Mouse (Mus musculus) embryonic stem cell, embryonic (primary cell): ENCODE results near the gene Prdx2.

Experiments
- CTCF ChIA-PET, 4 experiments: fragments of 300-600 bp in 2 of 4; fragments of 350-600 bp in 2 of 4; sonication (Branson Sonifier 250); formaldehyde crosslinking; loops; one replicate each; lab custom pipeline; 2022; ENCODE audit warnings: inconsistent platforms in 2 of 4; lab: Charles Lee
- POLR2A ChIA-PET, 4 experiments: fragments of 300-600 bp in 2 of 4; fragments of 350-600 bp in 2 of 4; sonication (Branson Sonifier 250); formaldehyde crosslinking; loops; one replicate each; lab custom pipeline; 2022; ENCODE audit warnings: antibody characterized with exemption in 4 of 4, inconsistent platforms in 1 of 4; lab: Charles Lee

Prdx2 gene

GRCm38 (mm10) chr8:84990349-84990748, 21.0 kb downstream of the Prdx2 start, which contains the start of gene Hook2:
Gene Hook2 (plus strand): TSS chr8:84990603.
- ChIA-PET POLR2A (interaction anchor here (0.6 to 27.3 kb wide), 59 partner anchors 8 to 482 kb away, joined by 3 to 992 read pairs (median 5); partner anchors contain the start of genes Asna1 (in 3 of the 4), Junb (in 3 of the 4), Rnaseh2a (in 3 of the 4) and Tnpo2 (in 3 of the 4)), CTCF (interaction anchor here (0.5 to 6.5 kb wide), 31 partner anchors 8 to 411 kb away, joined by 3 to 250 read pairs (median 6); partner anchors contain the start of genes Junb (in 2 of the 4), Asna1 (in 1 of the 4), Dhps (in 1 of the 4) and Tnpo2 (in 1 of the 4))

- POLR2A ChIA-PET = interaction anchor here (0.6 to 27.3 kb wide), 38 partner anchors 11 to 376 kb away, joined by 3 to 992 read pairs (median 5); partner anchors contain the start of genes Junb (in 3 of the 4), Tnpo2 (in 3 of the 4), Asna1 (in 2 of the 4) and Dhps (in 2 of the 4)
- CTCF ChIA-PET = interaction anchor here (0.6 to 6.5 kb wide), 15 partner anchors 14 to 280 kb away, joined by 3 to 250 read pairs (median 4); partner anchors contain the start of genes Junb (in 2 of the 4), Mast1 (in 1 of the 4) and Tnpo2 (in 1 of the 4)
These were observed 21.4 kb downstream of the Prdx2 start for GRCm38 (mm10) chr8:84990836-84991235.

GRCm38 (mm10) chr8:84994375-84994774, 25.0 kb downstream of the Prdx2 start:
- ChIA-PET POLR2A (interaction anchor here in 3 of 4 experiments (0.6 to 27.3 kb wide), 16 partner anchors 9 to 276 kb away, joined by 3 to 992 read pairs (median 6); partner anchors contain the start of genes Gm49661 (in 2 of the 3), Junb (in 2 of the 3), Prdx2 (in 2 of the 3) and Rnaseh2a (in 2 of the 3)), CTCF (interaction anchor here in 3 of 4 experiments (0.9 to 6.5 kb wide), 3 partner anchors 19 kb away, joined by 3 to 81 read pairs (median 74); partner anchors contain the start of gene Junb (in 1 of the 3))

GRCm38 (mm10) chr8:84995680-84996079, 26.3 kb downstream of the Prdx2 start:
- POLR2A ChIA-PET = interaction anchor here in 3 of 4 experiments (0.6 to 27.3 kb wide), 32 partner anchors 11 to 477 kb away, joined by 3 to 992 read pairs (median 4); partner anchors contain the start of genes Dhps (in 3 of the 3), Junb (in 3 of the 3), Asna1 (in 2 of the 3) and Gm49661 (in 2 of the 3)
- CTCF ChIA-PET = interaction anchor here (0.7 to 6.5 kb wide), 14 partner anchors 12 to 724 kb away, joined by 3 to 81 read pairs (median 5); partner anchors contain the start of genes Farsa (in 1 of the 4), Gm49661 (in 1 of the 4), Junb (in 1 of the 4) and Prdx2 (in 1 of the 4)

GRCm38 (mm10) chr8:84996978-84997377, 27.6 kb downstream of the Prdx2 start:
- ChIA-PET CTCF (interaction anchor here (0.6 to 6.5 kb wide), 33 partner anchors 9 to 105 kb away, joined by 3 to 81 read pairs (median 4); partner anchors contain the start of genes Junb (in 2 of the 4), Man2b1 (in 1 of the 4) and Tnpo2 (in 1 of the 4)), POLR2A (interaction anchor here (0.6 to 27.3 kb wide), 37 partner anchors 7 to 196 kb away, joined by 3 to 992 read pairs (median 8); partner anchors contain the start of genes Dhps (in 3 of the 4), Junb (in 3 of the 4), Asna1 (in 2 of the 4) and Gm49661 (in 2 of the 4))

- POLR2A ChIA-PET = interaction anchor here (0.6 to 27.3 kb wide), 55 partner anchors 8 to 197 kb away, joined by 3 to 992 read pairs (median 5); partner anchors contain the start of genes Dhps (in 3 of the 4), Junb (in 3 of the 4), Trir (in 3 of the 4) and Asna1 (in 2 of the 4)
- CTCF ChIA-PET = interaction anchor here (0.5 to 6.5 kb wide), 50 partner anchors 8 to 485 kb away, joined by 3 to 81 read pairs (median 4); partner anchors contain the start of genes Junb (in 2 of the 4), Prdx2 (in 2 of the 4), Tnpo2 (in 2 of the 4) and Dnase2a (in 1 of the 4)
These were observed 28.4 kb downstream of the Prdx2 start for GRCm38 (mm10) chr8:84997649-84998295.

GRCm38 (mm10) chr8:85007686-85008085, 38.3 kb downstream of the Prdx2 start:
- CTCF ChIA-PET = interaction anchor here (0.6 to 4.0 kb wide), 40 partner anchors 8 to 299 kb away, joined by 3 to 49 read pairs (median 4); partner anchors contain the start of genes Hook2 (in 2 of the 4), Tnpo2 (in 2 of the 4), Asna1 (in 1 of the 4) and Dnase2a (in 1 of the 4)
- POLR2A ChIA-PET = interaction anchor here (0.6 to 6.3 kb wide), 28 partner anchors 9 to 92 kb away, joined by 3 to 41 read pairs (median 4); partner anchors contain the start of genes Dhps (in 2 of the 4), Junb (in 2 of the 4), Trir (in 2 of the 4) and Asna1 (in 1 of the 4)

- POLR2A ChIA-PET = interaction anchor here in 1 of 4 experiments (2.1 to 6.3 kb wide), 3 partner anchors 25 to 61 kb away, joined by 5 to 41 read pairs (median 24); partner anchors contain the start of genes Dhps, Junb and Tnpo2
- CTCF ChIA-PET = no interaction called here
These were observed 41.9 kb downstream of the Prdx2 start for GRCm38 (mm10) chr8:85011242-85011641.

- CTCF ChIA-PET = interaction anchor here (0.5 to 1.9 kb wide), 49 partner anchors 8 to 515 kb away, joined by 3 to 14 read pairs (median 4); partner anchors contain the start of genes Hook2 (in 3 of the 4), Dhps (in 2 of the 4), Trir (in 2 of the 4) and Asna1 (in 1 of the 4)
- POLR2A ChIA-PET = interaction anchor here (0.5 to 21.2 kb wide), 58 partner anchors 8 to 190 kb away, joined by 3 to 488 read pairs (median 4); partner anchors contain the start of genes Dhps (in 3 of the 4), Junb (in 3 of the 4), Tnpo2 (in 3 of the 4) and Trir (in 3 of the 4)
These were observed 43.9 kb downstream of the Prdx2 start for GRCm38 (mm10) chr8:85013230-85013840.

GRCm38 (mm10) chr8:85014431-85014830, 45.0 kb downstream of the Prdx2 start, which contains the start of gene Best2:
Gene Best2 (minus strand): TSS chr8:85014531.
- ChIA-PET POLR2A (interaction anchor here in 3 of 4 experiments (0.6 to 21.2 kb wide), 16 partner anchors 9 to 70 kb away, joined by 3 to 488 read pairs (median 13); partner anchors contain the start of genes Asna1 (in 2 of the 3), Dhps (in 2 of the 3), Junb (in 2 of the 3) and Tnpo2 (in 2 of the 3)), CTCF (interaction anchor here (0.6 to 1.9 kb wide), 8 partner anchors 10 to 479 kb away, joined by 3 to 9 read pairs (median 4); partner anchors contain the start of gene Trir (in 1 of the 4))

- ChIA-PET POLR2A (interaction anchor here (0.6 to 21.2 kb wide), 54 partner anchors 9 to 1866 kb away, joined by 3 to 488 read pairs (median 5); partner anchors contain the start of genes Trir (in 4 of the 4), Asna1 (in 2 of the 4), Dhps (in 2 of the 4) and Junb (in 2 of the 4)), CTCF (interaction anchor here (0.6 to 3.4 kb wide), 17 partner anchors 9 to 1569 kb away, joined by 3 to 17 read pairs (median 5); no protein-coding TSS in a partner anchor)
These were observed 47.3 kb downstream of the Prdx2 start for GRCm38 (mm10) chr8:85016724-85017123.

GRCm38 (mm10) chr8:85017209-85017608, 47.8 kb downstream of the Prdx2 start:
- POLR2A ChIA-PET = interaction anchor here (0.6 to 21.2 kb wide), 50 partner anchors 9 to 1866 kb away, joined by 3 to 488 read pairs (median 5); partner anchors contain the start of genes Trir (in 4 of the 4), Asna1 (in 2 of the 4), Dhps (in 2 of the 4) and Junb (in 2 of the 4)
- CTCF ChIA-PET = interaction anchor here (0.6 to 3.4 kb wide), 18 partner anchors 8 to 1568 kb away, joined by 3 to 17 read pairs (median 4); no protein-coding TSS in a partner anchor

- ChIA-PET POLR2A (interaction anchor here in 3 of 4 experiments (0.6 to 21.2 kb wide), 24 partner anchors 8 to 175 kb away, joined by 3 to 488 read pairs (median 4); partner anchors contain the start of genes Tnpo2 (in 3 of the 3), Calr (in 1 of the 3), Dhps (in 1 of the 3) and Junb (in 1 of the 3)), CTCF (interaction anchor here (0.7 to 1.6 kb wide), 8 partner anchors 8 to 55 kb away, joined by 3 to 10 read pairs (median 4); no protein-coding TSS in a partner anchor)
These were observed 52.2 kb downstream of the Prdx2 start for GRCm38 (mm10) chr8:85021514-85022055.

- POLR2A ChIA-PET = interaction anchor here in 3 of 4 experiments (0.5 to 21.2 kb wide), 21 partner anchors 8 to 270 kb away, joined by 3 to 488 read pairs (median 6); partner anchors contain the start of genes Best2 (in 2 of the 3), Dhps (in 2 of the 3), Tnpo2 (in 2 of the 3) and Calr (in 1 of the 3)
- CTCF ChIA-PET = interaction anchor here in 2 of 4 experiments (0.9 to 1.4 kb wide), 5 partner anchors 10 to 56 kb away, joined by 3 read pairs; partner anchors contain the start of gene Best2 (in 1 of the 2)
These were observed 54.5 kb downstream of the Prdx2 start for GRCm38 (mm10) chr8:85023846-85024245.
